25 mouse cellular contexts compared by ENCODE assay signal in the genomic region with DNA sequence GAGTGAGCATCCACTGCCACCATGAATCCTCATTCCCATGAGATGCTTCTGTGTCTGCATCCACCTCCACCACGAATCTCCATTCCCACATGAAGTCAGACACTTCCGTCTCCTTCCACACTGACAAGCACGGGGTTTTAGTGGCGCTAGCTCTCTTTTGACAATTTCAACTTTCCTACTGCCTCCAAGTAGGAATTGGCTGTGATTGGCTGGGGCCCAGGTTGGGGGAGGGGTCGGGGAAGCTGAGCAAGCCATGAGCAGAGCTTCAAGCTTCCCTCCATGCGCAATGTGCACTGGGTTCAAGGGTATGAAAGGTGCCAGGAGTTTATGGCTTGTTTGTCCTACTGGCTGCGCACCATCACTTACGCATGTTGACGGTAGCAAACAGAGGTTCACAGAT.
DNase-seq lines count a peak whose midpoint lies in the region; ATAC-seq lines count a peak whose summit lies in the region.
"Had no signal": no experiment of that assay in that cellular context is flagged by ENCODE, and none has a peak within 500 bp of the region (broad histone marks: within the 10 kb centered on the region; RNA-seq: fewer than 3 reads in every experiment).

No protein-coding gene starts in this region.

- H3K9me3 ChIP-seq in kidney, embryonic 15.5 days (replicated peaks): no peaks in the 10 kb centered on the region
- H3K9me3 ChIP-seq: embryonic facial prominence, embryonic 15.5 days; forebrain, embryonic 12.5 days; heart, embryonic 12.5 days; limb, embryonic 12.5 days; liver, embryonic 15.5 days; midbrain, embryonic 10.5 days; midbrain, embryonic 15.5 days; neural tube, embryonic 15.5 days had no signal

- peaks cover 32% of the 10 kb centered on the region for H3K4me1 ChIP-seq in kidney, embryonic 15.5 days
- H3K4me1 ChIP-seq: liver, embryonic 15.5 days; midbrain, embryonic 15.5 days; neural tube, embryonic 15.5 days had no signal

- 85% methylated on average over 9 of the region's 9 CpGs for WGBS in kidney, embryonic 15.5 days

- no peaks in the 10 kb centered on the region for H3K27me3 ChIP-seq in kidney, embryonic 15.5 days
- H3K27me3 ChIP-seq: embryonic facial prominence, embryonic 15.5 days; forebrain, embryonic 12.5 days; heart, embryonic 12.5 days; limb, embryonic 12.5 days; liver, embryonic 15.5 days; midbrain, embryonic 15.5 days; neural tube, embryonic 15.5 days had no signal

- H3K27ac ChIP-seq in kidney, embryonic 15.5 days: peak overlapping the region; percentile 33; the same call in 1 of the 2 replicates
- H3K27ac ChIP-seq: embryonic facial prominence, embryonic 15.5 days; forebrain, embryonic 12.5 days; heart, adult 2 months; limb, embryonic 12.5 days; liver, embryonic 15.5 days; midbrain, embryonic 10.5 days; midbrain, embryonic 15.5 days; neural tube, embryonic 15.5 days had no signal

- DNase-seq in kidney, adult 9 months: no peak
- peak; percentile 47 for DNase-seq in left cerebral cortex, postnatal 4 days
- no peak for DNase-seq in left cerebral cortex, postnatal 25 days (ENCODE audit: low spot score in 2 of 2)
- DNase-seq in right cerebral cortex, postnatal 4 days: peak; percentile 32
- no peak for DNase-seq in right cerebral cortex, postnatal 36 days (ENCODE audit: low spot score in 2 of 2)
- no peak for DNase-seq in embryo, embryonic 11 days
- DNase-seq: adrenal gland, postnatal 10 days; B cell, adult 2 months; cerebellum, adult 8-10 months; forebrain, postnatal 0 days; heart, adult 2 months; layer of hippocampus, adult 9-11 months; retina, postnatal 1 day; thymus, adult 2 months; thymus, postnatal 36 days had no signal

- H3K4me3 ChIP-seq in kidney, embryonic 15.5 days (replicated peaks): no peak overlapping the region
- H3K4me3 ChIP-seq: embryonic facial prominence, embryonic 15.5 days; forebrain, embryonic 12.5 days; heart, adult 2 months; heart, embryonic 12.5 days; limb, embryonic 12.5 days; liver, embryonic 15.5 days; midbrain, embryonic 10.5 days; midbrain, embryonic 15.5 days; neural tube, embryonic 15.5 days had no signal

- H3K4me2 ChIP-seq in kidney, embryonic 15.5 days: peak overlapping the region; percentile 22; the same call in 1 of the 2 replicates
- H3K4me2 ChIP-seq: embryonic facial prominence, embryonic 15.5 days; forebrain, embryonic 12.5 days; heart, embryonic 12.5 days; limb, embryonic 12.5 days; liver, embryonic 15.5 days; midbrain, embryonic 15.5 days; neural tube, embryonic 15.5 days had no signal

- no peak for ATAC-seq in kidney, embryonic 15.5 days (replicated peaks; ENCODE audit: low FRiP score)
- ATAC-seq: forebrain, postnatal 0 days; hindbrain, embryonic 16.5 days; midbrain, embryonic 15.5 days had no signal

- no peaks in the 10 kb centered on the region for H3K36me3 ChIP-seq in kidney, embryonic 15.5 days
- H3K36me3 ChIP-seq: embryonic facial prominence, embryonic 15.5 days; forebrain, embryonic 12.5 days; heart, embryonic 12.5 days; limb, embryonic 12.5 days; liver, embryonic 15.5 days; midbrain, embryonic 10.5 days; midbrain, embryonic 15.5 days; neural tube, embryonic 15.5 days had no signal

- no peak overlapping the region for H3K9ac ChIP-seq in kidney, embryonic 15.5 days
- H3K9ac ChIP-seq: embryonic facial prominence, embryonic 15.5 days; forebrain, embryonic 12.5 days; forebrain, postnatal 0 days; heart, embryonic 12.5 days; limb, embryonic 12.5 days; liver, embryonic 15.5 days; midbrain, embryonic 15.5 days; neural tube, embryonic 15.5 days had no signal

- intact Hi-C loops in left cerebral cortex, postnatal 4 days (cut with DNase I): no loop called here
- intact Hi-C loops in left cerebral cortex, postnatal 25 days (cut with DNase I): loop anchor here (10.0 kb wide), 3 partner anchors 395 to 1485 kb away; no protein-coding TSS in a partner anchor

Comparison
In these comparisons a context has a peak if more than half of its experiments do, and no peak if none do; other contexts are left out.
1. DNase-seq: peak in left cerebral cortex, postnatal 4 days (single experiment) and right cerebral cortex, postnatal 4 days (single experiment); none in kidney, adult 9 months (single experiment), left cerebral cortex, postnatal 25 days (0 of 2), right cerebral cortex, postnatal 36 days (0 of 2) and embryo, embryonic 11 days (single experiment).